Mouse (Mus musculus) left cerebral cortex, postnatal 4 days (tissue): ENCODE measurements around the gene Slit1. TPM values are rescaled to one million over a fixed set of nuclear protein-coding genes. Genes with fewer than 3 reads are reported as not detected.

Experiments used
- DNase-seq: peaks from one replicate; pipeline ENCODE4 v3.0.0-alpha.2; 2022
- intact Hi-C: fragments of 180-260 bp; cut with DNase I; formaldehyde crosslinking; loops from one replicate; pipeline ENCODE4 v1.15.1; 2025
- microRNA-seq: library from miRNA; unstranded; fragments of <30 nt; microRNA quantifications from one replicate; pipeline ENCODE4 v1.2.0, GENCODE M21; 2022
- total RNA-seq, 2 experiments: library from RNA; stranded (reverse); gene quantifications; 2 replicates each; pipeline ENCODE4 v1.2.3; 2021

Gene Slit1
- total RNA-seq, 2 experiments from 2014 or later: 56.8 to 70.8 TPM

DNA sequence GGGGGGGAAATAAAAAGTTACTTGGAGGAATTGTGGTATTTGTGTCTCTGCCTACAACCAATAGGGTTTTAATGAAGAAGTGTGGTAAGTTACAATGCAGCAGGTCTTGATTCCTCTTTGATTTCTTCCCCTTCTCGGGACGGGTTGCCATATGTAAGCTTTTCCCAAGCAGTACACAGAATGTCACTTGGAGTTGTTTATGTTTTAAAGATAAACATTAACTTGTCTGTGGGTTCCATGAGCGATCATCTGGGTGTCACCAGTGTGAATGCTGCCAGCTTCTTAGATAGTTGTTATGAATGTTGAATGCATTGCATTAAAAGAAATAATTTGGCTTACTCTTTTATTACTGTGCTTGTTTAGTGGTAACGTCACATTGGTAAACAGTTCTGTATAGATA, 186.0 kb downstream of the Slit1 start:
- intact Hi-C loops: no loop called here
- DNase-seq: no peak

DNA sequence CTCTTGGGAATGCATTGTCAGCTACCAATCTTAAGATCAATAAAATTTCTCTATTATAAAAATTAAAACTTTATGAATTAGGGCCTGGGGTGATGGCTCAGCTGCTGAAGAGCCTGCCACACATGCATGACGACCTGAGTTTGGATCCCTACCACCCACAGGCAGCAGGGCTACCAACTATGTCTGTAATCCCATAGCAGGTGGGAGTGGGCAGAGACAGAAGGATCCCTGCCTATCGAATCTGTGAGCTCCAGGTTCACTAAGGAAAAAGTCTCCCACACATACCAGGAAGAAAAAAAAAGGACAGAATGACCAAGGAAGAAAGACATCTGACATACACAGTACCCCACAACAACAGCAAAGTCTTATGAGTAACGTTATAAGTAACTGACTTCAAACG, 186.5 kb downstream of the Slit1 start:
- no peak for DNase-seq
- intact Hi-C loops: no loop called here

Small RNA genes lying within 50 kb of the gene (microRNA-seq; reads per million reads assigned to microRNA genes)
- not detected for gene Mir8091

Other genes with a start within 250 kb of the Slit1 start
- gene Gm340, start 161.3 kb downstream of the Slit1 start, total RNA-seq: 10 to 100 TPM; 14.1 to 15.9 TPM
- gene Arhgap19, start 58.4 kb upstream of the Slit1 start, total RNA-seq: 1 to 10 TPM; 4.2 to 4.3 TPM
- 10 to 100 TPM; 20.4 to 21.7 TPM for gene Frat1, start 86.3 kb upstream of the Slit1 start, total RNA-seq
- 10 to 100 TPM; 13.3 to 14.1 TPM for gene Frat2, start 104.5 kb upstream of the Slit1 start, total RNA-seq
- gene Rrp12, start 152.5 kb upstream of the Slit1 start, total RNA-seq: 10 to 100 TPM; 33.0 to 33.5 TPM
- 100 to 1,000 TPM; 288 to 313 TPM for gene Pgam1, start 168.3 kb upstream of the Slit1 start, total RNA-seq
- 10 to 100 TPM; 30.8 to 36.8 TPM for gene Exosc1, start 189.8 kb upstream of the Slit1 start, total RNA-seq
- 10 to 100 TPM; 67.6 to 72.9 TPM for gene Zdhhc16, start 189.8 kb upstream of the Slit1 start, total RNA-seq
- 10 to 100 TPM; 38.4 to 51.1 TPM for gene Mms19, start 237.5 kb upstream of the Slit1 start, total RNA-seq
- 10 to 100 TPM; 12.7 to 13.5 TPM for gene Ubtd1, start 238.1 kb upstream of the Slit1 start, total RNA-seq